Mouse (Mus musculus): ENCODE data around the gene Lpp.

Lpp gene

DNA sequence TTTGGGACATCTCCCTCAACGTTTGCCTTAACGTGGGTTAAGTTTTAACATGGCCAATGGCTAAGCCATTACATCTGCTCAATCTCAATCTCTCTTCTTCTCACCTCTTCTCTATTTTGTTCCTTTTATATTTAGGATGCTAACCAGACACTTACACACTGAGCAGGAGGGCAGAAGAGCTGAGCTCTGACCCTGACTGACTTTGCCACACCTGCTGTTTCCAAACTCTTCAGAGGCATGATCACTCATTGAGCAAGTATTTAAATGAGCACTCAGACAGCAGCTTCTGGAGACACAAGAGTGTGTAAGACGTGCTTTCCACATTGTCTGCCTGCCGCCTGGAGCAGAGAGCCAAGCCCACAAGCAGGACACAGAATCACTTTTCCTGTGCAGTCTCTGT, 77.7 kb downstream of the Lpp start:
- DNase-seq (ENCODE audit: low spot score) = no peak

- no peak for DNase-seq (ENCODE audit: low spot score)
Measured at GRCm38 (mm10) chr16:24471801-24472200, 78.5 kb downstream of the Lpp start.

GRCm38 (mm10) chr16:24473966-24474365, 80.7 kb downstream of the Lpp start:
- DNase-seq (ENCODE audit: low spot score) = no peak

DNA sequence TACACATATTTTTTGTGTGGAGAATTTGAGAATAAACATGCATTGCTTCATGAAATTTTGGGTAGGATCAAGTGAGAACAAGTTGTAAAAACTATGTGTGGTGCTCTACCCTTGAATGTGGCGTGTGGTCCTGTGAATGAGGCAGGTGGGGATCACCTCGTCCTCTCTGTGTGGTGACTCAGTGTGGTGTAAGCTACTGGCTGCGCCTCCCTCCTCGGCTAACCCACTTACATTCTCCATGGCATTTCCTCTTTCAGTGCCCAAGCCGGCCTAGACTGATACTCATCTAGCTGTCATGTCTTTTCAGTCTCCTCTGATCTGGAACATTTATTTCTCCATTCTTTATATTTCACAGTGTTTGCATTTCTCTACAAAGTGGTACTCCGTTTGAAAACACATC, 81.5 kb downstream of the Lpp start:
- no peak for DNase-seq (ENCODE audit: low spot score)

- DNase-seq (ENCODE audit: low spot score) = no peak
Measured at GRCm38 (mm10) chr16:24475305-24475947, 82.1 kb downstream of the Lpp start.

- DNase-seq (ENCODE audit: low spot score) = no peak
Measured at GRCm38 (mm10) chr16:24476911-24477401, 83.6 kb downstream of the Lpp start.

DNA sequence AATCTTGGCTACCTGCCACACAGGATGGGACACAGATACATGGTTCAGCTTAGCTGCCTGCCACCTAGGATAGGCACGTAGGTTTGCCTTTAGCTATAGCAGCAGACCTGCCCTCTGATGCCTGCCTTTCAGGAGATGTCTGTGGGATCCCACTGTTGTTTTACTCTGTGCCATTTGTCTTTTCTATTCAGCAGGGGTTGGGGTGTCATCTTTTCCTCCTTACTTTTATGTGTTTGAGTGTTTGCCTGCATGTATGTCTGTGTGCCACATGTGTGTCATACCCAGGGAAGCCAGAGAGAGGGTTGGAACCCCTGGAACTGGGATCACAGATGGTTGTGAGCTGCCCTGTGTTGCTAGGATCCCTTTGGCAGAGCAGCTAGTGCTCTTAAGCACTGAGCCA, 84.7 kb downstream of the Lpp start:
- no peak for DNase-seq (ENCODE audit: low spot score)

- no peak for DNase-seq (ENCODE audit: low spot score)
Measured at GRCm38 (mm10) chr16:24478851-24479250, 85.5 kb downstream of the Lpp start.

DNA sequence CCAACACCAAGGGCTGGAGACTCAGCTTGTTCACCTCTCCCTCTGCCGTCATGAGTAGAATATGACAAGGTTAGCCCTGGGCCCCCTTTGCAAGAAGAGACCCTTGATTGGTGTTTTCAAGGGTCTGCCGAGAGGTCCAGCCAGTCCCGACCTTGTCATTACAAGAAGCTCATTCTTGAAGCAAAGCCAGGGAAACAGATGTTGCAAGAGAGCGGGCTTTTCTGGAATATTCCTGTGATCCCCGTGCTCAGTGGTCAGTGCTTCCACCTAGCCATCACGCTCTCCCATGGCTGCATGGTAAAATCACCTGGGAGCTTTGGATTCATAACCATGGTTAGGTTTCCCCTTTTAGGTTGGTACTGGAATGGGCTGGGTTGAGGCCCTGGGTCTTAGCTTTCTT, 89.3 kb downstream of the Lpp start:
- no peak for DNase-seq (ENCODE audit: low spot score)

- DNase-seq (ENCODE audit: low spot score) = no peak
Measured at GRCm38 (mm10) chr16:24483527-24484101, 90.3 kb downstream of the Lpp start.

DNA sequence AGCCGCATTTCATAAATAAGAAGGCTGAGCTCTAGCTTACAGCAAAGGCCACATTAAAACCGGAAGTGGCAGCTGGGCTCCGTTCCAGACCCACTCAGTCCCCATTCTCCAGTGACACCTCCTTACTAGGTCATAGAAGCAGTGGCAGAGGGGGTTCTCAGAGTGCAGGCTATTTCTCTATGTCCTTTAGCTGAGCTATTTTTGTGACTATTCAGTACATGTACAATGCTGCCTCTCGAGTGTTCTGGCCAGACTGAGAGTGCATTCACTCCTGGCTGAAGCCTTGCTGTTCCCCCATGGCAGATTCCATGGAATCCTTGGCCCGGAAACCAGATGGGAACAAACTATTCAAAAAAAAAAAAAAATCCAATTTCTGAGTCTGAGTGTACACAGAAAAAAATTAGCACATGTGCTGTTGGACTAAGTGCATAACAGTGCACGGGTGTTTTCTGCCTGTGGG, 94.5 kb downstream of the Lpp start:
- no peak for DNase-seq (ENCODE audit: low spot score)

DNA sequence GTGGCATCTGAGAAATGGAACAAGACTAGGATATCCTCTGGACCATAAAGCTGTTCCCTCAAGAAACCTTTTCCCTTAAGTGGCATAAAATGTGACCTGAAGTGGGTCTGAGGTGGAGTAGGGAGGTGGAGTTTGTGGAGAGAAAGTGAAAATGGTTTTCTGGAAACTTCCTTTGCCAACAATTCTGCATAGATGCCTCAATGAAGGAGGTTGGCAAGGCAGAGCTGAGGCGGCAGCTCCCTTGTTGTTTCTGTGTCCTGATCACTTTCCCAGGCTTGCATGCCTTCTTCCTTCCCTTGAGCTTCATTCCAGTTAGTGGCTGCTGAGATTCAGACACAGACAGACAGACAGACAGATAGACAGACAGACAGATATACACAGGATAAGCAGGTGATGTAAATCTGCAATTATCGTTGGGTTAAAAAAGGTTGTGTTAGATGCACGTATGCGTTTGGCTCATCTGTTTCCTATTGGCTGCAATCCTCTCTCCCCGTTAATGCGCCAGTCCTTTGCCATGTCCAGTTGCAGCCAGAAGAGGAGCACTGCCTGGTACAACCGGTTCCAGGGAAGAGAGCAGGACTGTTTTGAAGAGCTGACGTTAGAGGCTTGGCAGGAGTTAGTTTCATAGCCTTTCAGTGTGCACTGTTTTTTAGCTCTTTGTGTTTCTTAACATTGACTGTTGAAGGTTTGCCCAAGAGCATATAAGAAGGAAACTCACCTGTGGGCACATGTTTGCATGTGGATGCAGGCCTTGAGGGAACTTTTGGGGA, 96.4 kb downstream of the Lpp start:
- DNase-seq (ENCODE audit: low spot score) = no peak

DNA sequence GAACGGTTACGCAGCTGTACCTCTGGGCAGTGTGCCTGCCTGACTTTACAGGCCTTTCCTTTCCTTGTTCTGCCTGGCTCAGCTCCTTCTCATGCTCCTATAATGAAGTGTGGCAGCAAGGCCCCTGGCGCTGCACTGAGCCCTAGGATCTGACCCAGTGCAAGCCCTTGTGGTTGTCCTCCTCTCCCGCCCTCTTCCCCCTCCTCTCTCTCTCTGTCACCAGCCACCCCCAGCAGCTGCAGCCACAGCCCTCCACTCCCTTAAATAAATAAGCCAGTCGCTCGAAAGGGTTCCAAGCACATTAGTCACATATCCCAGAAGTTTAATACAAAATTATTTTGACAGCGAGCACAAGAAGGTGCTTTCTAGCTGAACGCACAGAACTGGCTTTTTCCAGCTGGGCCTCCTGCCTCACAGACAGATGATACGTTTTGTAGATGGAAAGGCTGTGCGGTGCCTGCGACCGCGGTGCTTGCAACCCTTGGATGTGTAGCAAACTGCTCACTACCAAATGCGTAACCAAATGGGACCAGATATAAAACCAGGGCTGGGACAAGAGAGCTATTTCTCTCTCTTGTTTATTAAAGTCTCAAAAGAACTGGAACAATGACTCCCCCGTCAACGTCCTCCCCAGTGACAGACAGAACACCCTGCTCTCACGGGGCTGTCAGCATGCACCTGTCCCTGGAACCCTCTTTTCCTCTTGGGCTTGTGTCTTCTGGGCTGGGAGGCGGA, 97.6 kb downstream of the Lpp start:
- DNase-seq (ENCODE audit: low spot score) = no peak

GRCm38 (mm10) chr16:24491486-24491758, 98.1 kb downstream of the Lpp start:
- DNase-seq (ENCODE audit: low spot score) = no peak

DNA sequence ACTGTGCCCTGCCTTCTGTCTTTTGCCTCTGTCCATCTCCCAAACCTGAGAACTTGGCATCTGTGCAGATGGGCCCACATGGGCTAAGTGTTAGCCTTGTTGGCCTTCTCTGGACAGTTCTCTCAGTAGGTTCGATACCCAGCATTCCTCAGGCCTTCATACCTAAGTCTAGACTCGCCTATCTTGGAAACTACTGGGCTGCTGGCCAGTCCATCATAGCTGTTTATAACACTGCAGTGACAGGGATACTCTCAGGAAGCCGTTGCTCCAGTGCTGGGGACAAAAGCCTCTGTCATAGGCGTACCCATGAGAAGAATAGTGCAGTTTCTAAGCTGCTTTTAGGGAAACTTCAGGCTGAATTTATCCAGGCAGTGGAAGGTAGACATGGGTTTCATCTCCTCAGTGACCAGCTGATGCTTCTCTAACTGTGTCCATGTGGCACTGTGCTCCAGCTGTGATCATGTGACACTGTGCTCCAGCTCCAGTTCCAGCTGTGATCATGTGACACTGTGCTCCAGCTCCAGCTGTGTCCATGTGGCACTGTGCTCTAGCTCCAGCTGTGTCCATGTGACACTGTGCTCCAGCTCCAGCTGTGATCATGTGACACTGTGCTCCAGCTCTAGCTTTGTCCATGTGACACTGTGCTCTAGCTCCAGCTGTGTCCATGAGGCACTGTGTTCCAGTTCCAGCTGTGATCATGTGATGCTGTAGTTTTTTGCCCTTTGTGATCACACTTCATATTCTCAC, 99.1 kb downstream of the Lpp start:
- no peak for DNase-seq (ENCODE audit: low spot score)

GRCm38 (mm10) chr16:24494531-24494930, 101.2 kb downstream of the Lpp start:
- DNase-seq (ENCODE audit: low spot score) = no peak

- DNase-seq (ENCODE audit: low spot score) = no peak
Measured at GRCm38 (mm10) chr16:24495461-24495860, 102.2 kb downstream of the Lpp start.

DNA sequence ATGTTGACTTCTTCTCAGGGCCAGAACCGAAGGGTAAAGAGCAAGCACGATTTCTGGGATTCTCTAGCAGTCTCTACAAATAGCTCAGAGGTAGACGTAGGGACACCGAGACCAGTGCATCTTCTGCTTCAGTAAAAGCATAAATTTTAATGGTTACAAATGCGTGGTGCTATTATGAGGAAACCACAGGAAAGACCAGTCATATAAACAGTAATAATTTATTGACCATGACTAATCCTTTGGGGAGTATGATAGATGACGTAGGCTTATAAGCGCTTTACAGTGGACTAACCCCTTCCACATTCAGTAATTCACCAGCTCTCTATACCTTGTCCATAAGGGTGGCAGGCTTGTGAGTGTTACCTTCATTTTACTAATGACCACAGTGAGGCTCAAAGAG, 103.3 kb downstream of the Lpp start:
- DNase-seq (ENCODE audit: low spot score) = no peak

GRCm38 (mm10) chr16:24497413-24497812, 104.1 kb downstream of the Lpp start:
- no peak for DNase-seq (ENCODE audit: low spot score)

GRCm38 (mm10) chr16:24498103-24498659, 104.9 kb downstream of the Lpp start:
- no peak for DNase-seq (ENCODE audit: low spot score)

DNA sequence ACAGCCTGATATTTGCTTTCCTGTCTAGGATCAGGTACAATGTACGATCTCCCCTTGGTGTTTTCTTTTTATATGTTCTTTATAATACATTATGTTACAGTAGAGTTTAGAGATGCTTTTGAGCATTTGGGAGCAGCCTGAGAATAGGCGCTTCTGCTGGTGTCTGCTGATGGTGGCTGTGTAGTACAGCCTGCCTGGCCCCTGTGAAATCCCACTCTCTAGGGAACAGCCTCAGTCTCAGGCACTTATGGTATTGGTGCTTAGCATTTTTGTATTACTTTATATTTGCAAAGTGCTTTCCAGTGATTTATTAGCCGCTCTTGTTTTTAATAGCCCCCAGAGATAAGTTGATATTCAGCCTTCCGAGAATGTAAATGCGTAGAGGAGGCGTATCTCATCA, 107.9 kb downstream of the Lpp start:
- DNase-seq (ENCODE audit: low spot score) = no peak

All from ovary, postnatal 14 days (tissue).